Mouse (Mus musculus): ENCODE data around the gene Car4.

Gene Car4

DNA sequence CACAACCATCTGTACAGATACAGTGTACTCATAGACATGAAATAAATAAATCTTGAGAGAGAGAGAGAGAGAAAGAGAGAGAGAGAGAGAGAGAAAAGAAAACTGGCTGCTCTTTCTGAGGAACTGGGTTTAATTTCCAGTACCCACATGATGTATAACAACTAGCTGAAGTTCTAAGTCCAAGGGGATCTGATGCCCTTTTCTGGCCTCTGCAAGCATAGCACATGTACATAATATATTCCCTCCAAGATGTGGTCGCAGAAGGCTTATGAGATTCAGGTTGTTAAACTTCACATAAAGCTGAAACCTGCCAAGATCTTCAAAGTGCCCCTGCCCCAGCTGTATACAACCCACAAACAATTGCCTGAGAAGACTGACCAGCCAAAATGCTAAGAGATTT is 37.7 kb downstream of the Car4 start:
- peak; percentile 44 for DNase-seq (ENCODE audit: extremely low read depth, low read depth)

DNA sequence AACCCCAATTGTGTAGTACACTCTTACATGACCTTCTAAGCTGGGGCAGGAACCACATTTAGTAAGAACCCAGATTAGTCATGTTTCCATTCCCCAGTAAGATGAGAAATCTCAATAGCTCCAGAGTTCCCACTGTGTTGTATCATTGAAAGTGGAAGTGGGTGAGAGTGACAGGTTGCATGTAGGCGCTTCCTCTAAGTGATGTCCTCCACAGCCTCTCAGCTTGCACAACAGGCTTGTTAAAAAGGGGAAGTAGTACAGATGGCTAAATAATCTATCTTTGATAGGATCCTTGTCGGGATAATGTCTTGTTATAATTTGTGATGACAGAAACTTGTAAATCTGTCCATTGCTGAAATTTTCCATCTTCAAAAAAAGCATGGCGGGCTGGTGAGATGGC is 46.0 kb downstream of the Car4 start:
- DNase-seq (ENCODE audit: extremely low read depth, low read depth) = peak; percentile 83

DNA sequence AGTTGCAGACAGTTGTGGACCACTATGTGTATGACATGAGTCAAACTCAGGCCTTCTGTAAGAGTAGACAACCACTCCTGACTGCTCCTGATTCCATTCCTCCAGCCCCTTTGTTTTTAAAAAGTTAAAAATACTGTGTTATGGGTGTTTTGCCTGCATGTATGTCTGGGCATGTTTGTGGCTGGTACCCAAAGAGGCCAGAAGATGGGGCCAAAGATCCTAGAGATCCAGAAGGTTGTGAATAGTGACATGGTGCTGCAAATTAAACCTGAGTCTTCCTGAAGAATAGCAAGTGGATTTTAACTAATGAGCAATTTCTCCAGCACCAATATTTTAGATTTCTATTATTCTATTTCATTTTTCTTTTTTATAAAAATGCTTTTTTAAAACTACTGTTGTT is 55.5 kb downstream of the Car4 start:
- DNase-seq (ENCODE audit: extremely low read depth, low read depth) = no peak

Data from MEL-GATA-1-ER (cell line).